Mouse (Mus musculus): Measurements from ENCODE around the gene B230104I21Rik. TPM values are rescaled to one million over a fixed set of nuclear protein-coding genes. Genes with fewer than 3 reads are reported as not detected.

The B230104I21Rik gene
- polyA plus RNA-seq, 1 experiment from 2014 or later: not detected

- H3K4me2 ChIP-seq (ENCODE audit: low read depth, low read length): no peak overlapping the region
- no peak for ATAC-seq
- no peaks in the 10 kb centered on the region for H3K27me3 ChIP-seq (replicated peaks; ENCODE audit: control insufficient read depth, insufficient read depth, low read length)
- WGBS: 77% methylated on average over 14 of the region's 14 CpGs
- H3K4me1 ChIP-seq (ENCODE audit: control insufficient read depth, insufficient read depth, low read length): peaks cover 45% of the 10 kb centered on the region
- H3K9me3 ChIP-seq (ENCODE audit: control insufficient read depth, low read length): no peaks in the 10 kb centered on the region
- no peak overlapping the region for H3K9ac ChIP-seq (ENCODE audit: low read depth, low read length)
- H3K27ac ChIP-seq (ENCODE audit: low read length): no peak overlapping the region
- H3K4me3 ChIP-seq (ENCODE audit: low read length): no peak overlapping the region
- no peaks in the 10 kb centered on the region for H3K36me3 ChIP-seq (ENCODE audit: control insufficient read depth, insufficient read depth, low read length)
Measured at GRCm38 (mm10) chr4:154396652-154397301, 60.9 kb downstream of the B230104I21Rik start.

Other genes with a start within 250 kb of the B230104I21Rik start
- gene Trp73, start 195.9 kb upstream of the B230104I21Rik start, polyA plus RNA-seq (2015; fragmentation: Nextera tagmentation; extraction: Ambion mirVana): 0.11 and 0.12 TPM in 2 replicates
- 29.3 and 30.1 TPM in 2 replicates for gene Wrap73, start 193.8 kb upstream of the B230104I21Rik start, polyA plus RNA-seq (2015; fragmentation: Nextera tagmentation; extraction: Ambion mirVana)
- 87.9 and 93.9 TPM in 2 replicates for gene Tprgl, start 175.5 kb upstream of the B230104I21Rik start, polyA plus RNA-seq (2015; fragmentation: Nextera tagmentation; extraction: Ambion mirVana)
- 10.3 and 12.0 TPM in 2 replicates for gene Megf6, start 165.4 kb upstream of the B230104I21Rik start, polyA plus RNA-seq (2015; fragmentation: Nextera tagmentation; extraction: Ambion mirVana)
- gene Arhgef16, start 34.5 kb upstream of the B230104I21Rik start, polyA plus RNA-seq (2015; fragmentation: Nextera tagmentation; extraction: Ambion mirVana): 69.5 and 74.1 TPM in 2 replicates